Mouse (Mus musculus) liver, postnatal 0 days (tissue): Measurements from ENCODE around the gene Spata17. TPM values are rescaled to one million over a fixed set of nuclear protein-coding genes. Genes with fewer than 3 reads are reported as not detected.

Source experiments
- ATAC-seq: fragments of 200-750 bp; cut with Nextera tagmentation; 2 replicates; pipeline ENCODE4 v1.8.0; 2017; ENCODE audit warnings: mild to moderate bottlenecking, moderate library complexity
- DNase-seq: peaks from one replicate; pipeline ENCODE4 v3.0.0-alpha.2; 2016
- H3K27ac ChIP-seq: fragments of 300-500 bp; sonication (generic); 2 replicates; pipeline ENCODE4 v1.5.1; 2014; ENCODE audit warnings: antibody characterized with exemption, moderate library complexity, mild to moderate bottlenecking, low read depth
- H3K27me3 ChIP-seq: fragments of 300-500 bp; sonication (generic); 2 replicates; pipeline ENCODE4 v1.6.1; 2014; ENCODE audit warnings: low read length, control low read depth, mixed read lengths; ENCODE audit not compliant: insufficient read depth
- H3K36me3 ChIP-seq: fragments of 300-500 bp; sonication (generic); replicated peaks from 2 replicates; pipeline ENCODE4 v1.6.1; 2014; ENCODE audit warnings: mild to moderate bottlenecking, control low read depth, low read length, moderate library complexity, mixed read lengths; ENCODE audit not compliant: insufficient read depth
- H3K4me1 ChIP-seq: fragments of 300-500 bp; sonication (generic); 2 replicates; pipeline ENCODE4 v1.6.1; 2014; ENCODE audit warnings: antibody characterized with exemption, mild to moderate bottlenecking, control low read depth; ENCODE audit not compliant: insufficient read depth
- H3K4me2 ChIP-seq: fragments of 300-500 bp; sonication (generic); 2 replicates; pipeline ENCODE4 v1.6.1; 2014; ENCODE audit warnings: low read depth, mild to moderate bottlenecking, low read length, moderate library complexity, mixed read lengths
- H3K4me3 ChIP-seq: fragments of 300-500 bp; sonication (generic); 2 replicates; pipeline ENCODE4 v1.5.1; 2014; ENCODE audit warnings: low read depth, low read length
- H3K9ac ChIP-seq: fragments of 300-500 bp; sonication (generic); replicated peaks from 2 replicates; pipeline ENCODE4 v1.6.1; 2014; ENCODE audit warnings: mild to moderate bottlenecking, moderate library complexity
- H3K9me3 ChIP-seq: fragments of 300-500 bp; sonication (generic); 2 replicates; pipeline ENCODE4 v1.6.1; 2016; ENCODE audit warnings: mild to moderate bottlenecking, control low read depth, low read length, mixed read lengths
- CTCF ChIP-seq: sonication (generic); IDR thresholded peaks from 2 replicates; pipeline ENCODE4 v1.5.1; 2016; ENCODE audit warnings: antibody characterized with exemption, low read depth
- EP300 ChIP-seq: IDR thresholded peaks from 2 replicates; pipeline ENCODE4 v1.6.1; 2016; ENCODE audit warnings: antibody characterized with exemption, low read depth, mild to moderate bottlenecking
- WGBS: fragments of 180-500 bp; shearing (Covaris S2); extraction: QIAGEN DNeasy Blood & Tissue Kit; methylation state at CpG from one replicate; pipeline ENCODE4 v1.1.7; 2014; ENCODE audit not compliant: insufficient replicate concordance; 5-methylcytosine and 5-hydroxymethylcytosine counted together
- polyA plus RNA-seq: library from polyadenylated mRNA; unstranded; fragments of >200 nt; fragmentation: Nextera tagmentation; extraction: Ambion mirVana; gene quantifications from 2 replicates; pipeline ENCODE4 v1.2.1, GENCODE M21; 2015

Gene Spata17
- polyA plus RNA-seq, 1 experiment from 2014 or later: 0.41 TPM

DNA sequence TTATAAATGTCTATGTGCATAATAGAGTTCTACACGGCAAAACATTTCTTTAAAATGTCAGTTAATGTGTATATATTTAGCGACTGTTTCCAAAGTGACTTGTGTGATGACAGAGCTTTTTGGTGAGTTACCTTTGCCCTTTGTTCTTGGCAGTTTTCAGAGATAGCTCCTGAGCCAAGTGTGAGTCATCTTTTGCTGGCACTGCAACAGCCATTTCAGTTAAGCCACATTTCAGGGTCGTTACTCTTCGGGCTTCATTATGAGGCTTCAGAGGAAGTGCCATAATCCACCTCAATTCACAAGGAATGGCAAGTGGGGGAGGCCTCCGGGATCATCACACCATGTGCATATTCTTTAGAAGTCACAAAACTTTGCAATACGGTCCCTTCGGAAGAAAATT is 195.3 kb downstream of the Spata17 start:
- no peaks in the 10 kb centered on the region for H3K27me3 ChIP-seq
- no peaks in the 10 kb centered on the region for H3K9me3 ChIP-seq
- no peak overlapping the region for H3K27ac ChIP-seq
- TF ChIP-seq CTCF (no peak), EP300 (no peak)
- H3K9ac ChIP-seq: no peak overlapping the region
- H3K4me2 ChIP-seq: no peak overlapping the region
- ATAC-seq: peak; percentile 63; the same call in 1 of the 2 replicates
- DNase-seq: peak; percentile 32
- H3K36me3 ChIP-seq: no peaks in the 10 kb centered on the region
- no peak overlapping the region for H3K4me3 ChIP-seq
- H3K4me1 ChIP-seq: no peaks in the 10 kb centered on the region
- 65% methylated on average over 7 of the region's 7 CpGs for WGBS

DNA sequence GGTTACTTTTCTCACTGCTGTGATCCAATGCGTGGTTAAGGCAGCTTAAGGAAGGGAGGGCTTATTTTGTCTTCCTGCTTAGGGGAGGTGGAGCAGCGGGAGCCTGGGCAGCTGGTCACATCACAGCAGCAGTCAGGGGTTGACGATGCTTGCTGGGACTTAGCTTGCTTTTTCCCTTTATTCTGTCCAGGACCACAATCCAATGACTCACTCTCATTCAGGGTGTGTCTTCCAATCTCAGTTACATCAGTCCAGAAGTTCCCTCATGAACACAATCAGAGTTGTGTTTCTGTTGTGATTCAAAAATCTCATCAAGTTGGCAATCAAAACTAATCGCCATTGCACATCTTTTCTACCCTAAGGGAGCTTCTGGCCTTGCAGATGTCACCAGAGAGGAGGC is 199.1 kb downstream of the Spata17 start:
- TF ChIP-seq CTCF (no peak), EP300 (no peak)
- no peak for ATAC-seq
- Histone ChIP-seq H3K4me2 (no peak overlapping the region), H3K4me1 (no peaks in the 10 kb centered on the region), H3K9ac (no peak overlapping the region), H3K9me3 (no peaks in the 10 kb centered on the region), H3K27ac (no peak overlapping the region), H3K4me3 (no peak overlapping the region), H3K36me3 (no peaks in the 10 kb centered on the region), H3K27me3 (no peaks in the 10 kb centered on the region)
- no peak for DNase-seq
- 40% methylated on average over 4 of the region's 4 CpGs for WGBS

DNA sequence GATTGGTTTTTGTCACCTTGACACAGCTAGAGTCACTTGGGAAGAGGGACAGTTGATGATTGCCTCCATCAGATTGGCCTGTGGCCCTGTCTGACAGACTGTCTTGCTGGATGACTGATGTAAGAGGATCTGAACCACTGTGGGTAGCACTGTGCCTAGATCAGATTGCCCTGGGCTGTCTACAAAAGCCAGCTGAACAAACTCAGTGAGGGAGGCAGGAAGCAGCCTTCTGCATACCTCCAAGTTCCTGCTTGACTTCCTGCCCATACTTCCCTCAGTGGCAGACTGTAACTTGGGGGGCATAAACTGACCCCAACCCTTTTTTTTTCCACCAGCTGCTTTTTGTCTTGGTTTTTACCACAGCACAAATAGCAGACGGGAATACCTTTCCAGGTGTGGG is 199.6 kb downstream of the Spata17 start:
- no peak overlapping the region for H3K27ac ChIP-seq
- H3K4me3 ChIP-seq: no peak overlapping the region
- H3K4me1 ChIP-seq: no peaks in the 10 kb centered on the region
- H3K27me3 ChIP-seq: no peaks in the 10 kb centered on the region
- TF ChIP-seq CTCF: no peak
- TF ChIP-seq EP300: no peak
- ATAC-seq (no peak), DNase-seq (no peak)
- 68% methylated on average over 1 of the region's 1 CpGs for WGBS
- no peak overlapping the region for H3K9ac ChIP-seq
- no peaks in the 10 kb centered on the region for H3K36me3 ChIP-seq
- no peaks in the 10 kb centered on the region for H3K9me3 ChIP-seq
- H3K4me2 ChIP-seq: no peak overlapping the region

DNA sequence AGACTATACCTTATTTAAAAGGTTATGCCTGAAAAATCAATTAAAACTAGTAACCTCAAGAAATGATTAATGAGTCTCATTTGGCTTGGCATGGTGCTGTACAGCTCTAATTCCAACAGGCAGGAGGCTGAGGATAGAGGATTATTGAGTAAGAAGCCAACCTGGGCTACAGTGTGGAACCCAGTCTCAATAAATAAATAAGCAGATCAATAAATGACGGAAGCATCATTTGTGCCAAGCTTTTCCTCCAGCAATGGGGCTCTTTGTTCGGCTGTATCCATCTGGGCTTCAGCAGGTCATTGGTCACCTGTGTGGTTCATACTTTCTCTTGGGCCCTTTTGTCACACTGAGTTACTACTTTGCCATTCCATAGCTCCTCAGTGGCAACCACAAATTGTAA is 201.1 kb downstream of the Spata17 start:
- ATAC-seq: no peak
- Histone ChIP-seq H3K9ac (no peak overlapping the region), H3K4me1 (no peaks in the 10 kb centered on the region), H3K9me3 (no peaks in the 10 kb centered on the region), H3K4me3 (no peak overlapping the region), H3K27me3 (no peaks in the 10 kb centered on the region), H3K36me3 (no peaks in the 10 kb centered on the region), H3K27ac (no peak overlapping the region), H3K4me2 (no peak overlapping the region)
- TF ChIP-seq EP300 (no peak), CTCF (no peak)
- no peak for DNase-seq
- WGBS: 70% methylated on average over 2 of the region's 2 CpGs

DNA sequence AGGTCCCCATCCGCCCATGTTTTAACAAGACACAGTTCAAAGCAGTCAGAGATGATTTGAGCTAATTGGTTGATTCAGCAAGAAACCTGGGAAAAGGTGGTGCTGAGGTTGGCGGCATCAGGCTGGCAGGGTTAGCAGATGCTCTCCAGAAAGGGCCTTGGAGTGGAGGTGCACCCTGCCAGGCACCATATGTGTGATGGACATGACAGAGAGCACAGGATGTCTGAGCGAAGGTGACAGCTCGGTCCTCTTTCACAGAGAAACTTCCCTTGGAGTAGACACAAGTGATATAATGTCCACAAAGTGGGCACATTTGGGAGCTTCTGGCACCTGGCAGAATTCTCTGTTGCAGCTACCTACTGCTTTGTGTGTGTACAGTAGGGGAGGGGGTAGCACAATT is 203.7 kb downstream of the Spata17 start:
- Histone ChIP-seq H3K27ac (no peak overlapping the region), H3K9ac (no peak overlapping the region), H3K27me3 (no peaks in the 10 kb centered on the region), H3K4me3 (no peak overlapping the region), H3K9me3 (no peaks in the 10 kb centered on the region), H3K4me1 (no peaks in the 10 kb centered on the region), H3K36me3 (no peaks in the 10 kb centered on the region), H3K4me2 (no peak overlapping the region)
- no peak for TF ChIP-seq EP300
- no peak for TF ChIP-seq CTCF
- DNase-seq (no peak), ATAC-seq (no peak)
- WGBS: 84% methylated on average over 4 of the region's 4 CpGs

DNA sequence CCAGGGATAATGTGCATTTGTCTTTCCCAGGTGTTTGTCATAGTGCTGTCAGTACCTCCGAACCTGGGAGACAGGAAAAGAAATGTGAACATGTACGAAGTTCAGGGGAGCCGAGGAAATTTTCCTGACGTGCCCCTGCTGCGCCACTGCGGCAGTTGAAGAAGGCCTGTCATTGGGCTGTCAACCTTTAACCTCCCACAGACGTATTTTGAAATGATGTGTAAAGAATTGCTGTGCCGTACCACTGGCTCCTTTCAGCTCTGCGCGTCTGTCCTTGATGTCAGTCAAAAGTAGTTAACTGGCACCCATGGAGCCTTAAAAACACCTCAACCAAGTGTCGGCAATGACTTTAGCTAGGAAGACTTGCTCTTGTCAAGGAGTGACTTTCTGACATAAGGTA is 205.2 kb downstream of the Spata17 start:
- no peak overlapping the region for H3K27ac ChIP-seq
- H3K27me3 ChIP-seq: no peaks in the 10 kb centered on the region
- no peaks in the 10 kb centered on the region for H3K4me1 ChIP-seq
- ATAC-seq (no peak), DNase-seq (no peak)
- TF ChIP-seq CTCF: no peak
- TF ChIP-seq EP300: no peak
- no peaks in the 10 kb centered on the region for H3K9me3 ChIP-seq
- WGBS: 74% methylated on average over 11 of the region's 11 CpGs
- no peaks in the 10 kb centered on the region for H3K36me3 ChIP-seq
- no peak overlapping the region for H3K4me3 ChIP-seq
- no peak overlapping the region for H3K9ac ChIP-seq
- H3K4me2 ChIP-seq: no peak overlapping the region

DNA sequence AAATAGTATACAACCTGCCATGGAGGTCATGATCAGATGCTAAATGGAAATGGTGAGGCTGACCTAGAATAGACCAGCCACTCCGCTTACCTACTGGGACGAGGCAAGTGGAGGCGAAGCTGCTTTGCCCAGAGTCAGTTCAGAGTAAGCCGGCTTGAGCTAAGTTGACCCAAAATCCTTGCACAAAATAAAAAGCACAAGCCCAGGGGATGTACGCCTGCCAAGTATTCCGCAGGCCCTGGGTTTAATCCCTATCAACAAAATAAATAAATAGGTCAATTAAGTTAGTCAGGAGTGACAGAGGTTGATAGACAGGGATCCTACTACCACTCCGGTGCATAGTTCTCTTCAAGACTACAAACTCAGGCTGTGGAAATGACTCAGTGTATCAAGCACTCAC is 207.0 kb downstream of the Spata17 start:
- ATAC-seq (no peak), DNase-seq (no peak)
- H3K4me3 ChIP-seq: no peak overlapping the region
- H3K9me3 ChIP-seq: no peaks in the 10 kb centered on the region
- no peak overlapping the region for H3K27ac ChIP-seq
- TF ChIP-seq EP300 (no peak), CTCF (no peak)
- H3K4me2 ChIP-seq: no peak overlapping the region
- no peaks in the 10 kb centered on the region for H3K36me3 ChIP-seq
- H3K27me3 ChIP-seq: no peaks in the 10 kb centered on the region
- H3K4me1 ChIP-seq: no peaks in the 10 kb centered on the region
- 87% methylated on average over 7 of the region's 7 CpGs for WGBS
- H3K9ac ChIP-seq: no peak overlapping the region
